Mouse (Mus musculus): ENCODE data around the gene Tktl1. TPM values are rescaled to one million over a fixed set of nuclear protein-coding genes. Genes with fewer than 3 reads are reported as not detected.
"Not testable (repeated sequence)": the region's sequence is repeated elsewhere in the genome, so short reads cannot be mapped to it uniquely, and the experiment has no call there.

Gene Tktl1
- polyA plus RNA-seq (2012; rRNA removed), result 0.05 TPM in 1 of 2 replicates, not detected in the other

DNA sequence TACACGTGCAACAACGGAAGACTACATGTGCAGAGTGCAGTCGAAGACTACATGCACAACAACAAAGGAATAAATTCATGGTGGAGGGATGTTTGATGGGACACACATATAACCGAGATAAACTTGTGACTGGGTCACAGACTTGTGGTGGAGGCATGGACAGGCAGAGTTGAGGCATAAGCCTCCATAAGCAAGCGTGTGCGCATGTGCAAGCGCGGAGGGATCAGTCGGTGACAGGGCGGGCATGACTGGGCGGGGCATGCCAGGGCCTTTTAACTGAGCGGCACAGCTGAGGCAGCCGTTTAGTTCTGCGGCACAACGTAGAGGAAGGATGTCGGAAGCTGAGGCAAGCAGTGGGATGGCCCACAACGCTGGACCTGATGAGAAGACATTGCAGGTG, at the start of gene Tktl1:
Gene Tktl1, plus strand, starts transcription at position 301 of the 400 bp plus-strand sequence.
- 86% methylated on average over 17 of the region's 17 CpGs for WGBS
- H3K27me3 ChIP-seq (ENCODE audit: control insufficient read depth, insufficient read depth, low read length), result no peaks in the 10 kb centered on the region
- DNase-seq, result no peak

DNA sequence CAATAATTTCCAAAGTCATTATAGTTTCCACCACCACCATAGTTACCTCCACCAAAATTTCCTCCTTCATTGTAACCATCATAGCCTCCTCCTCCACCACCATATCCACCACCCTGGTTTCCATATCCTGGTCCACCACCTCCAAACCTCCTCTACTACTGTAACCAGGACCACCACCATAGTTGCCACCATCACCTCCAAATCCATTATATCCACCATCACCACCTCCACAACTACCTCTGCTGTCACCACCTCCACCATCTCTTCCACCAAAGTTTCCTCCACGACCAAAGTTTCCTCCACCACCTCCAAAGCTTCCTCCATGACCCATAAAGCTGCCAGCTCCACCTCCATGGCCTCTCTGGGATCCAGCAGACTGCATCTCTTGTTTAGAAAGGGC, 41.8 kb upstream of the Tktl1 start, which contains the start of gene Mecp2:
Gene Mecp2, minus strand, starts transcription at position 101 of the 400 bp plus-strand sequence.
- not testable (repeated sequence) for DNase-seq; H3K4me3 ChIP-seq (replicated peaks; ENCODE audit: insufficient read depth, low read depth, low read length); H3K4me1 ChIP-seq (ENCODE audit: control insufficient read depth, insufficient read depth, low read length); H3K27ac ChIP-seq (ENCODE audit: insufficient read depth, low read length); H3K27me3 ChIP-seq (ENCODE audit: control insufficient read depth, insufficient read depth, low read length)
- 31% methylated on average over 1 of the region's 1 CpGs for WGBS

More for the DNA sequence above, at the start of gene Tktl1:
- H3K27ac ChIP-seq (ENCODE audit: insufficient read depth, low read length), result no peak within 1 kb of the TSS
- no peaks in the 10 kb centered on the region for H3K4me1 ChIP-seq (ENCODE audit: control insufficient read depth, insufficient read depth, low read length)
- TF ChIP-seq CTCF (IDR thresholded peaks at IDR 0.05; ENCODE audit: borderline replicate concordance, insufficient read depth, low read depth, low read length) (no peak), POLR2A (IDR thresholded peaks at IDR 0.05; ENCODE audit: borderline replicate concordance, insufficient read depth, low read length) (no peak)
- H3K4me3 ChIP-seq (replicated peaks; ENCODE audit: insufficient read depth, low read depth, low read length), result no peak within 1 kb of the TSS

- Histone ChIP-seq H3K27me3 (ENCODE audit: control insufficient read depth, insufficient read depth, low read length) (no peaks in the 10 kb centered on the region), H3K27ac (ENCODE audit: insufficient read depth, low read length) (no peak within 1 kb of the TSS), H3K4me1 (ENCODE audit: control insufficient read depth, insufficient read depth, low read length) (no peaks in the 10 kb centered on the region), H3K4me3 (replicated peaks; ENCODE audit: insufficient read depth, low read depth, low read length) (no peak within 1 kb of the TSS)
- no peak for DNase-seq
- no peak for TF ChIP-seq POLR2A (IDR thresholded peaks at IDR 0.05; ENCODE audit: borderline replicate concordance, insufficient read depth, low read length)
- TF ChIP-seq CTCF (IDR thresholded peaks at IDR 0.05; ENCODE audit: borderline replicate concordance, insufficient read depth, low read depth, low read length), result no peak
- WGBS, result 100% methylated on average over 1 of the region's 1 CpGs
These were observed 9.3 kb upstream of the Tktl1 start, which contains the start of gene Tex28 for GRCm38 (mm10) chrX:74167738-74168137. TSS of gene Tex28 (minus strand) at chrX:74167838.

- Histone ChIP-seq H3K4me3 (replicated peaks; ENCODE audit: insufficient read depth, low read depth, low read length) (no peak overlapping the region), H3K4me1 (ENCODE audit: control insufficient read depth, insufficient read depth, low read length) (no peaks in the 10 kb centered on the region), H3K27me3 (ENCODE audit: control insufficient read depth, insufficient read depth, low read length) (no peaks in the 10 kb centered on the region), H3K27ac (ENCODE audit: insufficient read depth, low read length) (no peak overlapping the region)
- TF ChIP-seq POLR2A (IDR thresholded peaks at IDR 0.05; ENCODE audit: borderline replicate concordance, insufficient read depth, low read length), result no peak
- no peak for TF ChIP-seq CTCF (IDR thresholded peaks at IDR 0.05; ENCODE audit: borderline replicate concordance, insufficient read depth, low read depth, low read length)
- WGBS, result 93% methylated on average over 2 of the region's 2 CpGs
- no peak for DNase-seq
These were observed 26.5 kb downstream of the Tktl1 start for GRCm38 (mm10) chrX:74203556-74203955.

DNA sequence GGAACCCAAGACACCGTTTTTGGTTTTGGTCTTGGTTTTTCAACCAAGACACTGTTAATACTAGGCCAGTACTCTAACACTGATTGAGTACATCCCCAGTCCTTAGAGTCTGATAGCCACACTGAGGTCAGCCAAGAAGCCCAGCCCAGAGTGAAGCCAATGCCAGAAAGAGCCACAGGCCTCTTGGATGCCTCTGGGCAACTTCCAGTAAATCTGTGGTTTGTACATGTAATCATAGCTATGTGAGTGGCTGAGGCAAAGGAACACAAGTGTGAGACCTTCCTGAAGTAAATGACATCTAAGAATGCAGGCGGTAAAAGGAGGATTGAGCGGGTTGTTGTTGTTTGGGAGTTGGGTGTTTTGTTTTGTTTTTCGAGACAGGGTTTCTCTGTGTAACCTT, 41.4 kb downstream of the Tktl1 start:
- TF ChIP-seq POLR2A (IDR thresholded peaks at IDR 0.05; ENCODE audit: borderline replicate concordance, insufficient read depth, low read length) (no peak), CTCF (IDR thresholded peaks at IDR 0.05; ENCODE audit: borderline replicate concordance, insufficient read depth, low read depth, low read length) (no peak)
- DNase-seq, result no peak
- WGBS, result 90% methylated on average over 4 of the region's 4 CpGs
- Histone ChIP-seq H3K4me1 (ENCODE audit: control insufficient read depth, insufficient read depth, low read length) (no peaks in the 10 kb centered on the region), H3K4me3 (replicated peaks; ENCODE audit: insufficient read depth, low read depth, low read length) (no peak overlapping the region), H3K27me3 (ENCODE audit: control insufficient read depth, insufficient read depth, low read length) (no peaks in the 10 kb centered on the region), H3K27ac (ENCODE audit: insufficient read depth, low read length) (no peak overlapping the region)

DNA sequence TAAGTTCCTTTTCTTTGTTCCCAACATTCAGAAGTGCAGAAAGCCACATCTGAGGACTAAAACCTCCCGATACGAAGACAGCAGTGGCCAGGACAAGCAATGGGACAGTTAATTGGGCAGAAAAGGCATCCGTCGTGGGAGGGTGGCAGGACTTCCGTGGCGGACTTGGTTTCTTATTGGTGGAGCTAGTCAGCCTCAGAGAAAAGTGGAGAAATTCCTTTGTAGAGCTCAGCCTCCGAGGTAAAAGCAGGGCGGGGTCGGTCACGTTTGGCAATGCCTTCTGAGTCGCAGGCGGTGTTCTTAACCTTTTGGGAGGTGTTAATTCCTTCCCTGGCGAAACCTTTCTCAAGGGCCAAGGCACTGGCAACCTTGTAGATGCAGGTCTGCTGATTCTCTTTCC, 42.4 kb downstream of the Tktl1 start:
- H3K4me3 ChIP-seq (replicated peaks; ENCODE audit: insufficient read depth, low read depth, low read length), result no peak overlapping the region
- no peak overlapping the region for H3K27ac ChIP-seq (ENCODE audit: insufficient read depth, low read length)
- TF ChIP-seq POLR2A (IDR thresholded peaks at IDR 0.05; ENCODE audit: borderline replicate concordance, insufficient read depth, low read length) (no peak), CTCF (IDR thresholded peaks at IDR 0.05; ENCODE audit: borderline replicate concordance, insufficient read depth, low read depth, low read length) (no peak)
- no peak for DNase-seq
- H3K4me1 ChIP-seq (ENCODE audit: control insufficient read depth, insufficient read depth, low read length), result no peaks in the 10 kb centered on the region
- no peaks in the 10 kb centered on the region for H3K27me3 ChIP-seq (ENCODE audit: control insufficient read depth, insufficient read depth, low read length)
- WGBS, result 54% methylated on average over 13 of the region's 13 CpGs

- not testable (repeated sequence) for DNase-seq; H3K4me1 ChIP-seq (ENCODE audit: control insufficient read depth, insufficient read depth, low read length); H3K27me3 ChIP-seq (ENCODE audit: control insufficient read depth, insufficient read depth, low read length); H3K4me3 ChIP-seq (replicated peaks; ENCODE audit: insufficient read depth, low read depth, low read length); H3K27ac ChIP-seq (ENCODE audit: insufficient read depth, low read length)
- 40% methylated on average over 1 of the region's 1 CpGs for WGBS
These were observed 43.0 kb downstream of the Tktl1 start for GRCm38 (mm10) chrX:74220099-74220498.

GRCm38 (mm10) chrX:74230038-74230437, 53.0 kb downstream of the Tktl1 start:
- no peaks in the 10 kb centered on the region for H3K27me3 ChIP-seq (ENCODE audit: control insufficient read depth, insufficient read depth, low read length)
- no peaks in the 10 kb centered on the region for H3K4me1 ChIP-seq (ENCODE audit: control insufficient read depth, insufficient read depth, low read length)
- no peak for TF ChIP-seq CTCF (IDR thresholded peaks at IDR 0.05; ENCODE audit: borderline replicate concordance, insufficient read depth, low read depth, low read length)
- TF ChIP-seq POLR2A (IDR thresholded peaks at IDR 0.05; ENCODE audit: borderline replicate concordance, insufficient read depth, low read length), result no peak
- H3K27ac ChIP-seq (ENCODE audit: insufficient read depth, low read length), result no peak overlapping the region
- 90% methylated on average over 1 of the region's 1 CpGs for WGBS
- no peak for DNase-seq
- H3K4me3 ChIP-seq (replicated peaks; ENCODE audit: insufficient read depth, low read depth, low read length), result no peak overlapping the region

Measured in cerebellum, adult 2 months (tissue).